Mouse (Mus musculus) G1E (cell line): ENCODE measurements around the gene Slc34a3.

Experiments
- CTCF ChIP-seq: IDR thresholded peaks from 2 replicates; pipeline ENCODE4 v1.5.1; 2012; ENCODE audit warnings: low read depth, low read length, inconsistent platforms, mixed read lengths
- GATA1 ChIP-seq: IDR thresholded peaks from 2 replicates; pipeline ENCODE4 v1.6.1; 2012; ENCODE audit warnings: borderline replicate concordance, low read length, inconsistent platforms, mixed read lengths
- TAL1 ChIP-seq: conservative IDR thresholded peaks from 2 replicates; pipeline ENCODE4 v1.6.1; 2012; ENCODE audit warnings: low read depth, low read length, inconsistent platforms, mixed read lengths

DNA sequence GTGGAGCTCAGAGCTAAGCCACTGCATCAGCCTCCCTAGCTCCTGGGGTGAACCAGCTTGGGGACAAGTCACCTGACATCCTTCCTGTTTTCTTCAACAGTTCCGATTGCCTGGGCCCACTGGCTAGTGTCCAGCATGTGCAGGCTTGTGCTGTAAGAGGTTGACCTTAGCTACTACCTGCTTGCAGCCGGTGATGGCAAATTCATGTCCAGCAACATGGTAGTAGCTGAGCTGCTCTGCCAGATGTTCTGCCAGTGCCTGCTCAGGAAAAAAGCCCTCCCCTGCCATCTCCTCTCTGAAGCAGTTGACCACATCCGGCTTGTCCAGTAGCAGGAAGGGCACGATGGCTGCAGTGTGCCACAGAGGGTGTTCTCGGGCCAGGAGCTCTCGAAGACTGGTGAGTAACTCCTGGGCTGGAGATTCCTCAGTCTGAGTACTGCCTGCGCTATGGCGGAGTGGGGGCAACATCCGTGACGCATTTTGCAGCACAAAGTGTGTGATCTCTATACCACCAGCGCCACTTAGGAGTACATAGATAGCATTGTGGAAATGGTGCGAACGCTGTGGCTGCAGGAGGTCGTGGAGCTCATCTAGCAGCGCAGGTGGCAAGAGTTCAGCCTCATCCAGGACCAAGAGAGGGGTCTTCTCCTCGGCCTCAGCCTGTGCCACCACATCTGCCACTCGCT, 39.5 kb downstream of the Slc34a3 start:
- TF ChIP-seq CTCF, result no peak
- TF ChIP-seq TAL1, result no peak
- no peak for TF ChIP-seq GATA1
